Mouse (Mus musculus) erythroblast, adult 5-6 weeks (primary cell): ENCODE data around the gene Atcay. TPM values are rescaled to one million over a fixed set of nuclear protein-coding genes. Genes with fewer than 3 reads are reported as not detected.

ENCODE experiments used
- ATAC-seq: replicated peaks from 2 replicates; pipeline ENCODE4 v1.8.0; 2016; ENCODE audit warnings: moderate number of reproducible peaks, mild to moderate bottlenecking, moderate TSS enrichment, inconsistent platforms; ENCODE audit not compliant: poor library complexity, low FRiP score, severe bottlenecking
- total RNA-seq, 2 experiments: library from RNA; stranded (forward) in 1 of 2; stranded (reverse) in 1 of 2; fragments of 150-400 nt in 1 of 2; fragments of 200-764, 138-1000 nt in 1 of 2; gene quantifications; 2 replicates each; pipeline versions ENCODE4 v1.2.3 to v1.2.4; 2015 to 2017; ENCODE audit warnings: low replicate concordance in 2 of 2

Atcay gene
- total RNA-seq, 2 experiments from 2014 or later, result not detected

GRCm38 (mm10) chr10:81201807-81202758, 28.6 kb downstream of the Atcay start, which contains the start of gene Nmrk2:
Gene Nmrk2 (minus strand): TSS chr10:81202051.
- no peak for ATAC-seq

- no peak for ATAC-seq
Observed at GRCm38 (mm10) chr10:81200605-81201287, 29.9 kb downstream of the Atcay start.

GRCm38 (mm10) chr10:81200141-81200540, 30.5 kb downstream of the Atcay start:
- ATAC-seq, result no peak

DNA sequence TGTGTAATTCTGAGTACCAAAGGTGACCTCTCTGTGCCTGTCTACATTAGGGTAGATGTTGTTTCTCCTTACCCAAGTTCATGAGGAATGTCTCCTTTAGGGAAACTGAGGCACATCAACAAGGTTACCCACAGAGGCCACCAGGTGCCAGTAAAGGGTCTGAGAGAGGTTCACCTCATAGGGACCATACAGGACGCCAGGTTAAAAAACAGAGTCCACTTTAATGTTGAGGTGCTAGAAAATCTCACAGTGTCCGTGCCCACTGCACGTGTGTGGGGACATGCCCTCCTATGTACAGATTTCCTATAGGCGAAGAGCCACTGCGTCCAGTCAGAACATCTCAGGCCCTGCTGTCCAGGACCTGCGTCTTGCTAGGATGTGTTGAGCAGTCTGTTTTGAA, 31.6 kb downstream of the Atcay start:
- no peak for ATAC-seq

DNA sequence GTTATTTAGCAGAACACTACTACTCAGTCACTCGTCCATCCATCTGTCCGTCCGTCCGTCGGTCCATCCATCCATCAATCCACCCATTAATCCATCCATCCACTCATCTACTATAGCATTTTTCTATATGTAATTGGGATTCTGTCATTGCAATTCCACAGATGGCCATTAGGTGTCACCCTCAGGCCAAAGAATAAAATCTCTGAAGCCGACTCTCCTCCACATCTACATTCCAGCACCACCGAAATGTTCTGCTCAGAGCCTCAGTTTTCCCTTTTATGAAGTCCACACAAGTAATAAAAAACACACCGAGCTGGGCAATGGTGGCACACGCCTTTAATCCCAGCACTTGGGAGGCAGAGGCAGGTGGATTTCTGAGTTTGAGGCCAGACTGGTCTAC, 32.4 kb downstream of the Atcay start:
- ATAC-seq, result peak; percentile 51; the same call in 1 of the 2 replicates

DNA sequence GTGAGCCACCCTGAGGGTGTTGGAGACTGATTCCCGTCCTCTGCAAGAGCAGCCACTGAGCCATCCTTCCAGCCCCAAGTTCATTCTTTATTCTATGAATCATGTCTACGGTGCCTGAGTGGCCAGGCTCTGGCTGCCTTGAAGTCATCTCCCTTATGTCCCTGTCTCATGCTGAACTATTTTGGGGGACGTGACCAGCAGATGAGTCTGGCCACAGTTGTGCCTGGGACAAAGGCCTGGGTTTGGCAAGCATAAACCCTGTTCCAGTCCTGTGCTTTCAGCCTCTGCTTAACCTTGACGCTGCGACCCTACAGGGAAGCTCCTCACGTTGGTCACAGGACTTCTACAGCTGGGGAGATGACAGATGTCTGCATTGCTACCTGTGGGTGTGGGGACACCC, 33.3 kb downstream of the Atcay start:
- ATAC-seq, result no peak

DNA sequence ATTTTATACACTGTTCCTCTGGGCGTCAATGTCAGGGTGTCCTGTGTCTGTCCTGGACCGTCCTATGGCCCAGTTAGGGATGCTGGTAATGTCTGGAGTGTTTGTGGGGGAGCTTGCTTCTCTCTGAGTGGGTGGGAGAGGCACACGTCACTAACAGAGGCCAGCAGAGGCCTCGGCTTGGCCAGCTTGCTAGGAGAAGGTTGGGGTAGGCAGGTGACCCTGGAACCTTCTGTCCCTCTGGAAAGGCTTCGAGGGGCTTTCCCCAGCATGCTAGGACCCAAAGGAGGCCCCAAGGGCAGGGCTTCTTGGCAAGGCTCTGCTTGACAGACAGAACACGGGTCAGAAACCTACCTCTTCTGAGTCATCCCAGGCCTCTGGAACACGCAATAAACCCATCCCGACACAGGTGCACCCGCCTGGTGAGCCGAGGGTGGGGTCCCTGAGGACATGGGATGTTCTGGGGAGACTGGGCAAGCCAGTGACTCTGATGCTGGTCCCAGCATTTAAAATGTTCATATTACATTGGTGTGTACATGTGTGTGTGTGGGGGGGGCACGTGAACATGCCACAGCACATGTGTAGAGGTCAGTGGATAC, 34.1 kb downstream of the Atcay start:
- no peak for ATAC-seq

- no peak for ATAC-seq
Observed at GRCm38 (mm10) chr10:81195300-81195699, 35.3 kb downstream of the Atcay start.

- ATAC-seq, result no peak
Observed at GRCm38 (mm10) chr10:81193991-81194774, 36.5 kb downstream of the Atcay start.

GRCm38 (mm10) chr10:81192968-81193501, 37.6 kb downstream of the Atcay start:
- no peak for ATAC-seq

DNA sequence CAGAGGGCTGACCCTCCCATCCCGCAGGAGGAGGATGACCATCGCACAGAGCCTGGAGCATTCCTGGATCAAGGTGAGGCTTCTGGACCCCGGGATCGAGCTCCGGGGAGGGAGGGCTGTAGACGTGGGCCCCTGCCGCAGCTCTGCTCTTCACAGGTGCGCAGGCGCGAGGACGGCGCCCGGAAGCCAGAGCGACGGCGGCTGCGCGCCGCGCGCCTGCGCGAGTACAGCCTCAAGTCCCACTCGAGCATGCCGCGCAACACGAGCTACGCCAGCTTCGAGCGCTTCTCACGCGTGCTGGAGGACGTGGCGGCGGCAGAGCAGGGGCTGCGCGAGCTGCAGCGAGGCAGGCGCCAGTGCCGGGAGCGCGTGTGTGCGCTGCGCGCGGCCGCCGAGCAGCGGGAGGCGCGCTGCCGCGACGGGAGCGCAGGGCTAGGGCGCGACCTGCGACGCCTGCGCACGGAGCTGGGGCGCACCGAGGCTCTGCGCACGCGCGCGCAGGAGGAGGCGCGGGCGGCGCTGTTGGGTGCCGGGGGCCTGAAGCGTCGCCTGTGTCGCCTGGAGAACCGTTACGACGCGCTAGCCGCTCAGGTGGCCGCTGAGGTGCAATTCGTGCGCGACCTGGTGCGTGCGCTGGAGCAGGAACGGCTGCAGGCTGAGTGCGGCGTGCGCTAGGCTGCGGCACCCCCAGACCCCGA, 38.2 kb downstream of the Atcay start:
- ATAC-seq, result no peak

DNA sequence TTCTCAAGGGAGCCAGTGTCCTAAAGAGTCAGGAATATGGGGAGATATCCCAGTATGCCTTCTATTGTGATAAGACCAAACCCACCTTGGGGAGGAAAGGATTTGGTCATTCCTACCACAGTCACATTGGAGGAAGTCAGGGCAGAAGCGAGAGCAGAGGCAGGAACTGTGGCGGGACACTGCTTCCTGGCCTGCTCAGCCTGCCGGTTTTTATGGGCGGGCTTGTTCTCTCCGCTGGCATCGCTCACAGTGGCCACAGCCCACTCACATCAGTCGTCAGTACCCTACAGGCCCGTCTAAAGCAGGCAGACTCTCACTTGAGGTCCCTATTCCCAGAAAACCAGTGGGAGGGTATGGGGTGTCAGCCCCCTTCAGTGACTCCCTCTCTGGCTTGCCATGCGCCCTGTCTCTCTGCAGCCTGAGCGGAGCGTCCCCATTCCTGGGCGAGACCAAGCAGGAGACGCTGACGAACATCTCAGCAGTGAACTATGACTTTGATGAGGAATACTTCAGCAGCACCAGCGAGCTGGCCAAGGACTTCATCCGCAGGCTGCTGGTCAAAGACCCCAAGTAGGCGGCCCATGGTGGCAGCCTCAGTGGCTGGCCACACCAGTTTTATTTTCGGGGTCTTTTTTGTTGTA, 39.2 kb downstream of the Atcay start:
- no peak for ATAC-seq

- ATAC-seq, result peak; percentile 42
Observed at GRCm38 (mm10) chr10:81190912-81191321, 39.7 kb downstream of the Atcay start.

DNA sequence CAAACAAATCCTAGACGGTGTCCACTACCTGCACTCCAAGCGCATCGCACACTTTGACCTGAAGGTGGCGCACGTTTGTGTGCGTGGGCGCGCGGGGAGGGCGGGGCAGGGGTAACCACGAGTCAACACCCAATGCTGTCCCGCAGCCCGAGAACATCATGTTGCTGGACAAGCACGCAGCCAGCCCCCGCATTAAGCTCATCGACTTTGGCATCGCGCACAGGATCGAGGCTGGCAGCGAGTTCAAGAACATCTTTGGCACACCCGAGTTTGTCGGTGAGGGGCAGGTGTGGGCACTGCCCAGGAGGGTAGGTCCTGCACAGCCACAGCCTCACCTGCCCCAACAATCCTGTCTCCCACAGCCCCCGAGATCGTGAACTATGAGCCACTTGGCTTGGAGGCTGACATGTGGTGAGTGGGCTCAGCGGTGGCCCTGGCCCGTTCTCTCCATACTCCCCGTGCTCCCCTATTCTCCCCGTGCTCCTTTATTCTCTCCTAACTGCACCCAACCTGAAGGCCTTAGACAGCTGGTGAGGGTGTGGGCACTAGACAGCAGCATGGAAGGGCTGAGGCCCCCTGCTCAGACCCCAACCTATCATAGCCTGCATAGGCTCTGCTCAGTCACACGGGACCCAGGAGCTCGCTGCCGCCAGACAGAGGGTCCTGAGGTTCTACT, 40.3 kb downstream of the Atcay start:
- ATAC-seq, result peak; percentile 20

DNA sequence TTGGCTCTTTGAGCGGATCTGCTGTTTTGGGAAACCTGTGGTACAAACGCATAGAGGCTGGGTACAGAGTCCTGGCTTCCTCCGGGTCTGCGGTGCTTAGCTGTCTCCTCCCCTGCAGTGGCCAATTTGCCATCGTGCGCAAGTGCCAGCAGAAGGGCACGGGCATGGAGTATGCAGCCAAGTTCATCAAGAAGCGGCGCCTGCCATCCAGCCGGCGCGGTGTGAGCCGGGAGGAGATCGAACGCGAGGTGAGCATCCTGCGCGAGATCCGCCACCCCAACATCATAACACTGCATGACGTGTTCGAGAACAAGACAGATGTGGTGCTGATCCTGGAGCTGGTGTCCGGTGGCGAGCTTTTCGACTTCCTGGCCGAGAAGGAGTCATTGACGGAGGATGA, 40.8 kb downstream of the Atcay start:
- ATAC-seq, result no peak

- no peak for ATAC-seq
Observed at GRCm38 (mm10) chr10:81187161-81187560, 43.5 kb downstream of the Atcay start.

GRCm38 (mm10) chr10:81184765-81185164, 45.9 kb downstream of the Atcay start:
- no peak for ATAC-seq

- no peak for ATAC-seq
Observed at GRCm38 (mm10) chr10:81183805-81184204, 46.8 kb downstream of the Atcay start, which contains the start of gene 4930442H23Rik. Gene 4930442H23Rik (minus strand): TSS chr10:81183849.
